Mouse (Mus musculus) embryo, embryonic 11.5 days (tissue): Measurements from ENCODE around the gene Cldn34c2.
"Not testable (repeated sequence)": the region's sequence is repeated elsewhere in the genome, so short reads cannot be mapped to it uniquely, and the experiment has no call there.

Source experiments
- DNase-seq: peaks from one replicate; pipeline ENCODE4 v3.0.0-alpha.2; 2012; ENCODE audit warnings: low read depth, low spot score

Gene Cldn34c2

DNA sequence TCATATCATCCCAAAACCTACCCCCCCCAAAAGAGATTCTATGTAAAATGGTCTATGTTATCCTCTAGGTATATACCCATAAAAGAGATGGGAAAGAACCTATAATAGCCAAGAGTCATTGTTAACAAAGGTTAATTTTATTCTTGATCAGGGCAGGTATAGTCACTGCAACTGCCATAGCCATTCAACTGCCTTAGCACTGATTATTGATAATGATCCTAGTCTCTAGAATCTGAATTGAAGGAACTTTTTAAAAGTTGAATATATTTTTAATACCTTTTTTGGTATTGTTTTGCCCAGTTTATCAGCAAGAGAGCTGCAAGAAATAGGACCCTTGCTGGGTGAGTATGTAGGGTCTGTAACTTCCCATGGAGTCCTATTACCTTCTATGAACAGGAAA is at the start of gene Cldn34c2:
Cldn34c2 (plus strand) TSS at position 301 of the 400 bp plus-strand sequence.
- DNase-seq = not testable (repeated sequence)

DNA sequence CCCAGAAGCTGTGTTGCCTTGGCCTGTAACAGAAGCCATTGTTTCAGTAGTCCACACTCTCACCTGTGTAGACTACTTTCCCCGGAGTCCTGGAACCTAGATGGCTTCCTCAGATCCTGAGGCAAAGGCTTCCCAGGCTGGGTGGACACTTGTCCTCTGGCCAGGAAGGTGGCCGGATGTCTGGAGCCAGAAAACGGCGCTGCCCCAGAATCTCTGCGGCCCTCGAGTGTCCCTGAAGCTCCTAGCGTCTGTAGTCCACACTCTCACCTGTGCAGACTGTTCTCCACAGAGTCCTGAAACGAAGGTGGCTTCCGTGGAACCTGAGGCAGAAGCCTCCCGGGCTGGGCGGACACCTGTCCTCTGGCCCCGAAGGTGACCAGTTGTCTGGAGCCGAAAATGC is 30.1 kb upstream of the Cldn34c2 start:
- not testable (repeated sequence) for DNase-seq

DNA sequence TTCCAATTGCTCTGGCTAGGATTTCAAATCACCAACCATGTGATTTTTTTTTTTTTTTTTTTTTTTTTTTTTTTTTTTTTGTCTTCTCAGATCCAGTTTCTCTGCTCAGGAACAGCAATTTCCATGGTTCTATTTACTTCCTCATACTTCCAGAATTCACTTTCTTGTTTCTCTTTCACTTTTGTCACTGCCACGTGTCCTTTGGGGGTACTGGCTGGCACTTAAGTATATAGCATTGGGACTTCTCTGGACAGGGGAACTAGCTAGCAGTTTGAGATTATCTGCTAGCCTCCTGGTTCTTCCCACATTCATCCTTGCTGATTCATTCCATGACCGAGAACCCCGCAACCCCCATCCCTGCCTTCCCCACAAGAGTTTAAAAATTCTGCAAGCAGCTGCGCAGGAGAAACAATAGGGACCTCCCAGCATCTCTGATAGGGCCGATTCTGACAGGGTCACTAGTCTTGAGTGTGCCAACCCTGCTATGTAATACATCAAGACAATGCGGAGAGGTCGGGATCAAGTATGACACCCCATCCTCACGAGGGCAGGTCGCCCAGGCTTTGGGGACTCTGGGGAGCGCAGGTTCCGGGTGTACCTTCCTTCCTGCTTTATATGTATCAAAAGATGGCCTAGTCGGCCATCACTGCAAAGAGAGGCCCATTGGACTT is 30.8 kb downstream of the Cldn34c2 start:
- DNase-seq = not testable (repeated sequence)
